Mouse (Mus musculus) midbrain, embryonic 14.5 days (tissue): Measurements from ENCODE around the gene Ctdsp2. TPM values are rescaled to one million over a fixed set of nuclear protein-coding genes. Genes with fewer than 3 reads are reported as not detected.

Source experiments
- ATAC-seq: fragments of 200-750 bp; cut with Nextera tagmentation; 2 replicates; pipeline ENCODE4 v1.8.0; 2017; ENCODE audit warnings: moderate number of reproducible peaks, moderate library complexity; ENCODE audit not compliant: low FRiP score, low TSS enrichment
- DNase-seq: peaks from one replicate; pipeline ENCODE4 v3.0.0-alpha.2; 2015
- H3K27ac ChIP-seq: fragments of 300-500 bp; sonication (generic); replicated peaks from 2 replicates; pipeline ENCODE4 v1.5.1; 2014; ENCODE audit warnings: mild to moderate bottlenecking, low read depth, low read length, moderate library complexity
- H3K27me3 ChIP-seq: fragments of 300-500 bp; sonication (generic); 2 replicates; pipeline ENCODE4 v1.6.1; 2014; ENCODE audit warnings: low read length, control low read depth, mixed read lengths; ENCODE audit not compliant: control insufficient read depth, insufficient read depth
- H3K36me3 ChIP-seq: fragments of 300-500 bp; sonication (generic); 2 replicates; pipeline ENCODE4 v1.6.1; 2014; ENCODE audit warnings: low read length, control low read depth; ENCODE audit not compliant: control insufficient read depth, insufficient read depth
- H3K4me1 ChIP-seq: fragments of 300-500 bp; sonication (generic); 2 replicates; pipeline ENCODE4 v1.6.1; 2014; ENCODE audit warnings: mild to moderate bottlenecking, antibody characterized with exemption, low read length, control low read depth; ENCODE audit not compliant: control insufficient read depth, insufficient read depth
- H3K4me2 ChIP-seq: fragments of 300-500 bp; sonication (generic); 2 replicates; pipeline ENCODE4 v1.6.1; 2014; ENCODE audit warnings: mild to moderate bottlenecking, low read length, moderate library complexity
- H3K4me3 ChIP-seq: fragments of 300-500 bp; sonication (generic); replicated peaks from 2 replicates; pipeline ENCODE4 v1.5.1; 2014; ENCODE audit warnings: low read depth, low read length
- H3K9ac ChIP-seq: fragments of 300-500 bp; sonication (generic); replicated peaks from 2 replicates; pipeline ENCODE4 v1.6.1; 2014; ENCODE audit warnings: mild to moderate bottlenecking, low read length, moderate library complexity
- H3K9me3 ChIP-seq: fragments of 300-500 bp; sonication (generic); 2 replicates; pipeline ENCODE4 v1.6.1; 2016; ENCODE audit warnings: low read length, control low read depth, mixed read lengths; ENCODE audit not compliant: control insufficient read depth
- WGBS: fragments of 180-500 bp; shearing (Covaris S2); extraction: QIAGEN DNeasy Blood & Tissue Kit; methylation state at CpG from one replicate; pipeline ENCODE4 v1.1.7; 2014; 5-methylcytosine and 5-hydroxymethylcytosine counted together
- polyA plus RNA-seq: library from polyadenylated mRNA; unstranded; fragments of >200 nt; fragmentation: Nextera tagmentation; extraction: Ambion mirVana; gene quantifications from 2 replicates; pipeline ENCODE4 v1.2.1, GENCODE M21; 2014

Gene Ctdsp2
- polyA plus RNA-seq, 1 experiment from 2014 or later = 26.2 TPM

DNA sequence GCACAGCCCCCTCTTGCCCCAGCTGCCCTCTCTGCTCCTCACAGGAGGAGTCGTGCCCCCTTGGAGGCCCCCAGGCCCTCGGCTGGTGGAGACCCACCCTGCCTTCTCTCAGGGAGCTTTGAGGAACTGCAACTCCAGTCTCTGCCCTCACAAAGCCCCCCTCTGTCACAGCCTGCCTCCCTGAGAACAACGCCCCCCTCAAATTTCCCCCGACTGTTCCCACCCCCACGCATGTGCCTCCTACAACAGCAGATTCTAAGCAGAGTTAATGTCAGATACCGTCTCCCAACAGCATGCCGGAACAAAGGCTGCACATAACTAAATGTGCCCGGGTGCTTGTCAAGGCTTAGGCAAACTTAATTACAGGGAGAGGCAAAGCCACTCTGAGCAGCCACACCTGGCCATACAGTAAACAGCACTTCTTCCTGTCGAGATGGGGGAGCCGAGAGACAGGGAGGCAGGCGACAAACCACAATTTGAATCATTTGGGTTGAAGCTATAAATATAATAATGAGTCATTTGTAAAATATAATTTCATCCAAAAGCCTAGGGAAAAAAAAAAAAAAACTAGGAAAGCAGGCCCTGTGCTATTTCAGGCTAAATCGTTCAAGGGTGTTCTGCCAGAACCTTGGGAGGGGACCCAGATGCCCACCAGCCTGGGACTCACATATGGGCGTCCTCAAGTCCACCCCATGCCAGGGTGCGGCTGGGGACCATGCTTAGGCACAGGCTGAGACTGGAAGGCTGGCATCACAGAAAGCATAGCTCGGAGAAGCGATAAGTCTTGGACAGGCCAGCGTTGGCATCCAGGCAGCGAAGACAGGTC, 42.7 kb upstream of the Ctdsp2 start:
- Histone ChIP-seq H3K4me2 (no peak overlapping the region), H3K4me1 (no peaks in the 10 kb centered on the region), H3K9ac (no peak overlapping the region), H3K36me3 (no peaks in the 10 kb centered on the region), H3K4me3 (no peak overlapping the region), H3K9me3 (no peaks in the 10 kb centered on the region), H3K27me3 (no peaks in the 10 kb centered on the region), H3K27ac (no peak overlapping the region)
- ATAC-seq = no peak
- DNase-seq = no peak
- WGBS = 62% methylated on average over 18 of the region's 18 CpGs

DNA sequence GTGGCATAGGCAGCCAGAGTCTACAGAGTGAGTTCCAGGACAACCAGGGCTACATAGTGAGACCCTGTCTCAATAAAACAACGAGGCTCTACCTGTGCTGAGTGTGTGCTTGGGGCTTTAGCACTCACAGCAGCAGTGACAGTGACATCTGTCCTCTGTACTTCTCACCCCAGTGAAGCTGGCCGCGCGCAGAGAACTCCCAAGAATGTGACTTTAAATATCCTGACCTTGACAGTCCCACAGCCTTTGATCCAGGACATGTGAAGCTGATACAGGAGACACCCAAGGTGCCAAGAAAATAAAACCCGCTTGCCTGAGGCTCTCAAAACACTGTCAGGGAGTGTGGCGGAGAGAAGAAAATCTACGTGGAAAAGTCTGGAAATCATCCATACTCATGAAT, 37.6 kb upstream of the Ctdsp2 start:
- DNase-seq = no peak
- no peak for ATAC-seq
- WGBS = 82% methylated on average over 7 of the region's 7 CpGs
- no peak overlapping the region for H3K9ac ChIP-seq
- H3K9me3 ChIP-seq = no peaks in the 10 kb centered on the region
- no peaks in the 10 kb centered on the region for H3K4me1 ChIP-seq
- no peak overlapping the region for H3K4me3 ChIP-seq
- no peak overlapping the region for H3K27ac ChIP-seq
- H3K36me3 ChIP-seq = no peaks in the 10 kb centered on the region
- no peaks in the 10 kb centered on the region for H3K27me3 ChIP-seq
- H3K4me2 ChIP-seq = no peak overlapping the region

DNA sequence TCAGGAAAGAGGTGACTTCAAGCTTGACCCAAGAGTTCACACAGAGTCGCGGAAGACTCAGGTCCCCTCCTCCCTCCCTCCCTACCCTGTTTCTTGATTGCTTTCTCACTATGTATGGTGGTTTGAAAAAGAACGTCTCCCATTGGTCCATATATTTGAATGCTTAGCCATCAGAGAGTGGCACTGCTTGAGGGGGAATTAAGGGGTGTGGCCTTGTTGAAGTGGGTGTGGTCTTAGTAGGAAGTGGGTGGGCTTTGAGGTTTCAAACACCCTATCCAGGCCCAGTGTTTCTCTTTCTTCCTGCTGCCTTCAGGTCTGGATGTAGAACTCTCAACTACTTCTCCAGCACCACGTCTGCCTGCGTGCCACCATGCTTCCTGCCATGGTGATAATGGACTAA, 33.0 kb upstream of the Ctdsp2 start:
- Histone ChIP-seq H3K9me3 (no peaks in the 10 kb centered on the region), H3K9ac (no peak overlapping the region), H3K4me3 (no peak overlapping the region), H3K27me3 (no peaks in the 10 kb centered on the region), H3K4me2 (no peak overlapping the region), H3K4me1 (no peaks in the 10 kb centered on the region), H3K27ac (no peak overlapping the region), H3K36me3 (no peaks in the 10 kb centered on the region)
- WGBS = 92% methylated on average over 5 of the region's 5 CpGs
- DNase-seq (no peak), ATAC-seq (no peak)

DNA sequence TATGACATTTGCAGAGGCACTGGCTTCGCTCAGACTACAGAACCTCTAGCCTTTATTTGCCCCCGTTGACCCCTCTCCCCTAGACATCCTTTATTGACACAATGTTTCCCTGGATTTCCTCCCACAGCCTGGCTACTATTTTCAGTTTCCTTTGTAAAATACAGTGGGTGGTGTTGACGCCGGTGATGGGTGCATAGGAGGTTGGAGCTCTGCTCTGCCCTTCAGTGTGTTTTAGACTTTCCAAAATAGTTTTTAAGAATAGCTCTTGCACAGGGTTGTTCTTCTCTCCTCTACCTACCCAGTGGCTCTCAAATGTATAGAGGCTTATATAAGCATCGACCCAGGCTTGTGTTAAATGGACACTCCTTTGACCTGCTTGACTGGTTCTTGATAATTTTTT, 28.7 kb upstream of the Ctdsp2 start:
- H3K9me3 ChIP-seq = 0 out of 2 replicates have a peak, but pooled peaks cover 3% of the 10 kb centered on the region
- no peak for DNase-seq
- no peak overlapping the region for H3K9ac ChIP-seq
- no peaks in the 10 kb centered on the region for H3K4me1 ChIP-seq
- no peak for ATAC-seq
- no peak overlapping the region for H3K4me2 ChIP-seq
- no peak overlapping the region for H3K27ac ChIP-seq
- H3K36me3 ChIP-seq = no peaks in the 10 kb centered on the region
- H3K27me3 ChIP-seq = no peaks in the 10 kb centered on the region
- no peak overlapping the region for H3K4me3 ChIP-seq
- WGBS = 80% methylated on average over 5 of the region's 5 CpGs

DNA sequence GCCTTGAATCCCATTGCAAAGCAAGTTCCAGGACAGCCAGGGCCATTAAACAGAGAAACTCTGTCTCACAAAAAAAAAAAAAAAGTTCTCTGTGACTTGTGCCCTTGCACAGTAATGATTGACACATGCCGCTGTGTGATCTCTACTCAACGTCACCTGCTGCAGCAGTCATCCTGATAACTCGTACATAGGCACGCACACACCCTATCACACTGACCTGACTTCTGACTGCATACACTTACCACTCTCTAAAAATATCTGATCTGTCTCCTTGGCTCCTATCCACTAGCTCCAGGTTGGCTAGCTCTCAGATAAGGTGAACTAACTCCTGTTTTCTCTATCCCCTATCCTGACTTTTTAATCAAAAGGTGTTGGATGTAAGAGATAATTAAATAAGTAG, 27.9 kb upstream of the Ctdsp2 start:
- H3K4me3 ChIP-seq = no peak overlapping the region
- no peaks in the 10 kb centered on the region for H3K4me1 ChIP-seq
- ATAC-seq = no peak
- 0 out of 2 replicates have a peak, but pooled peaks cover 3% of the 10 kb centered on the region for H3K9me3 ChIP-seq
- H3K27ac ChIP-seq = no peak overlapping the region
- no peak for DNase-seq
- no peak overlapping the region for H3K9ac ChIP-seq
- no peak overlapping the region for H3K4me2 ChIP-seq
- H3K27me3 ChIP-seq = no peaks in the 10 kb centered on the region
- 89% methylated on average over 4 of the region's 4 CpGs for whole genome bisulfite sequencing
- no peaks in the 10 kb centered on the region for H3K36me3 ChIP-seq

DNA sequence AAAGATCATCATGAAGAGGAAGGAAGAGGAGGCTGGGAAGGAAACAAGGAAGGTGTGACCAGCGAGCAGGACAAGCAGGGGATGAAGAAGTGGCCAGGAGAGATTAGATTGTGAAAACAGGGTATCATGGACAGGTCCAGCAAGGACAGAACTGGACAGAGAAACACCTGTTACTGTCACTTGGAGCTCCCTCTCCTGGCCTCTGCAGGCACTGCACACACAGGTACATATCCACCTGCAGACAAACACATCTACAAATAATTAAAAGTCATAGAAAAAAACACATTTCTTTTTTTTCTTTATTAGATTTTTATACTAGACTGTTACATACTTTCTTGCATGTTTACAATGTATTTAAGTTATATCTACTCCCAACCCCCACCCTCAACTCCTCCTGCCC, 26.1 kb upstream of the Ctdsp2 start:
- H3K4me1 ChIP-seq = peaks cover 9% of the 10 kb centered on the region
- no peak overlapping the region for H3K9ac ChIP-seq
- H3K36me3 ChIP-seq = no peaks in the 10 kb centered on the region
- ATAC-seq (no peak), DNase-seq (no peak)
- no peaks in the 10 kb centered on the region for H3K27me3 ChIP-seq
- no peak overlapping the region for H3K27ac ChIP-seq
- H3K9me3 ChIP-seq = 0 out of 2 replicates have a peak, but pooled peaks cover 3% of the 10 kb centered on the region
- H3K4me2 ChIP-seq = no peak overlapping the region
- H3K4me3 ChIP-seq = no peak overlapping the region
- 100% methylated on average over 1 of the region's 1 CpGs for WGBS

DNA sequence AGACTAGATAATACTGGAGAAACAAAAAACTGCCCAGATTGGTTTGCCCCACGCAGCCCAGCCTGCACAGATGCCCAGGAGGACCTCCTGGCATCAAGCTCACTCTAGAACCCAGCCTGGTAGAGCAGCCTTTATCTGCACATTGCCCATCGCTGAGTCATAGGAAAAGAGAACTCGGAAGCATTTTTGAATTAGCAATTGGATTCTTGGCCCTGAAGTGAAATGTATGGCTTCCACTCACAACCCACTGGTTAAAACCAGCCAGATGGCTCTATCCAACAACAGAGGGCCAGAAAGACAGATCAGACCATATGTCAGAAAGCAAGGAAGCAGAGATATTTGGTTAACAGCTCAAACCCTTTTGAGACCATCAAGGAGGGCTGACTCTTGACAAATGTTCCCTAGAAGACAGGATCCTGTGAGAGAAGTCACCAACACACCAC, 25.5 kb upstream of the Ctdsp2 start:
- no peaks in the 10 kb centered on the region for H3K27me3 ChIP-seq
- no peak overlapping the region for H3K4me2 ChIP-seq
- 89% methylated on average over 3 of the region's 3 CpGs for WGBS
- H3K9me3 ChIP-seq = 0 out of 2 replicates have a peak, but pooled peaks cover 3% of the 10 kb centered on the region
- DNase-seq = no peak
- no peak overlapping the region for H3K9ac ChIP-seq
- no peaks in the 10 kb centered on the region for H3K36me3 ChIP-seq
- no peak overlapping the region for H3K4me3 ChIP-seq
- ATAC-seq = no peak
- no peak overlapping the region for H3K27ac ChIP-seq
- peaks cover 14% of the 10 kb centered on the region for H3K4me1 ChIP-seq

DNA sequence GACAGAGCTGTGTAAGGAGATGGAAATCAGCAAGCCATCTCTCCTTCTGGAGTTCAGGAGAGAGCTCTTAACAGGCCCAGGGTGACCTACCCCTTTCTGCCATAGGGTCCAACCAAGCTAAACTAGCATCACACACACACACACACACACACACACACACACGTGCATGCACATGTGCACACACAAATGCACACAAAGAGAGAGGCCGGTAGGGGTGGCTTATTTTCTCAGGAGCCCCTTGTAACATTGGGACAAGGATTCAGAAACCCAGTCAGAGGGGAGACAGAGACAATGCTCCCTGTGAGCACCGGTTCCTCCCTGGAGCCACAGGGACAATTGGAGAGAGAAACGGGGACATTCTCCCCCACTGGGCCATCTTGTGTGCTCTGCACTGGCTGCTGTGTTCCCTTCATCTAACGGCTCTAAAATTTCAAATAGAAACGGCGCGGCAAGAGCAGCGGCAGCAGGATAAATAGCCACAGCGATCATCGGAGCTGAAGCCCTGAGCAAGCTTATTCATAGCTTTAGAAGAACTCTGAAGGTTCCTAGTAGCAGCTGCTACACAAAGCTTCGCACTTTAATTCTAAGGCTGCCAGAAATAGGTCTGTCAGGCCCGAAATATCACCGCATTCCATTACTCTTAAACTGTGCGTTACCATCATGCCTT, 21.7 kb upstream of the Ctdsp2 start:
- no peak for ATAC-seq
- H3K4me3 ChIP-seq = 0 out of 2 replicates have a peak overlapping the region, but pooled peaks have one; percentile 10
- H3K9me3 ChIP-seq = 0 out of 2 replicates have a peak, but pooled peaks cover 3% of the 10 kb centered on the region
- 3% methylated on average over 15 of the region's 15 CpGs for WGBS
- H3K36me3 ChIP-seq = no peaks in the 10 kb centered on the region
- H3K4me2 ChIP-seq = peak overlapping the region; percentile 48
- peak overlapping the region; percentile 46 for H3K9ac ChIP-seq
- H3K4me1 ChIP-seq = peaks cover 14% of the 10 kb centered on the region
- no peaks in the 10 kb centered on the region; the same call in 1 of the 2 replicates for H3K27me3 ChIP-seq
- DNase-seq = peak; percentile 70
- H3K27ac ChIP-seq = peak overlapping the region; percentile 83
